Comparison of ENCODE assay signal across 8 mouse cellular contexts in the genomic region with DNA sequence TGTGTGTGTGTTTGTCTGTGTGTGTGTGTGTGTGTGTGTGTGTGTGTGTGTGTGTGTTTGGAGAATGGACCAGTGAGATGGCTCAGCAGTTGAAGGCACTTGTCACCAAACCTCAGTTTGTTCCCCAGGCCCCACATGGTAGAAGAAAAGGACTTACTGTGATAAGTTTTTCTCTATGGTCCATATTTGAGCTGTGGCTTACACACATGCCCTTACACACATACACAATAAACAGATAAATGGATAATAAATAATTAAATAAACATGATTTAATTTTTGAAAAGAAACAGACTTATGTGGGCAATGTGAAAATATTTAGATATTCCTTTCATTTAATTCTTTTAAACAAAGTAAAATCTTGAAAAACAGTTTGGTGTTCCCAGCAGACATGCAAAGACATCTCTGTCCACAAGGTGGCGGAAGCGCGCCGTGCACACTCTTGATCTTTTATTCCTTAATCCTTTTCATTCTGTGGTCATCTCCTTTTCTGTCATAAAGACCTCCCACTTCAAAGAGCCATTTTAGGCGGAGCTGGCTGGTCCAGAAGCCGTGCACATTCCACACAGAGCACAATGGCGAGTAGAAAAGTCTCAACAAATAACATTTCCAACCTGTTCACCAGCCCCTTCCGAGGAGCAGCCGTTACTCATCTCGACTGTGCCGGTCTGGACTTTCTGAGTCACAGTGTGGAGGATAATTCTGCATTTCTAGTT.
DNase-seq lines count a peak whose midpoint lies in the region; ATAC-seq and TF ChIP-seq lines count a peak whose summit lies in the region.

No protein-coding gene starts in this region.

- peak; percentile 9 for DNase-seq in Patski (ENCODE audit: low read depth, low spot score)
- DNase-seq in cerebellum, adult 9-10 months = peak; percentile 26
- peak; percentile 46 to 68 for DNase-seq in frontal cortex, postnatal 10 days (ENCODE audit: low spot score in 2 of 2)
- peak; percentile 8 for DNase-seq in hindlimb bud, embryonic 11.5 days (ENCODE audit: extremely low spot score, low read depth, low spot score)
- peak; percentile 60 to 69 for DNase-seq in left cerebral cortex, adult 18-20 months (ENCODE audit: low spot score in 2 of 2)
- DNase-seq in lung, postnatal 36 days = peak; percentile 51
- peak; percentile 52 for DNase-seq in right cerebral cortex, adult 18-20 months
- DNase-seq in B cell, adult 2 months = no peak

- peak; percentile 71 for ATAC-seq in Patski

- POLR2A ChIA-PET in Patski (lab: Charles Lee) = interaction anchor here (0.6 to 0.7 kb wide), 2 partner anchors 11 to 88 kb away, joined by 3 to 4 read pairs; no protein-coding TSS in a partner anchor

- CTCF ChIA-PET in Patski (lab: Charles Lee) = interaction anchor here (1.1 to 8.4 kb wide), 6 partner anchors 11 to 534 kb away, joined by 3 to 36 read pairs (median 4); no protein-coding TSS in a partner anchor

- in situ Hi-C loops in Patski (cut with MboI; ENCODE audit: low pct_unique_long_range_greater_than_20kb) = loop anchor here (5.0 kb wide), 2 partner anchors 446 to 536 kb away; a partner anchor contains a TSS

- peak; percentile 93 for TF ChIP-seq CTCF in Patski (IDR thresholded peaks at IDR 0.05)

- H3K27me3 ChIP-seq in Patski = no peaks in the 10 kb centered on the region

Comparison
In these comparisons a context has a peak if more than half of its experiments do, and no peak if none do; other contexts are left out.
1. DNase-seq: peak in Patski (single experiment), cerebellum, adult 9-10 months (single experiment), frontal cortex, postnatal 10 days (2 of 2), hindlimb bud, embryonic 11.5 days (single experiment), left cerebral cortex, adult 18-20 months (2 of 2), lung, postnatal 36 days (single experiment) and right cerebral cortex, adult 18-20 months (single experiment); none in B cell, adult 2 months (0 of 2).